8 mouse cellular contexts compared by ENCODE assay signal in genomic region chr19:34879624-34880023, GRCm38 (mm10). TPM values are rescaled to one million over a fixed set of nuclear protein-coding genes. Genes with fewer than 3 reads are reported as not detected.
DNase-seq lines count a peak whose midpoint lies in the region; ATAC-seq and TF ChIP-seq lines count a peak whose summit lies in the region.

No protein-coding gene starts in this region.

- WGBS in lung, postnatal 0 days: 17% methylated on average over 6 of the region's 6 CpGs
- 18% methylated on average over 6 of the region's 6 CpGs for WGBS in forebrain, embryonic 14.5 days
- 24% methylated on average over 6 of the region's 6 CpGs for WGBS in limb, embryonic 12.5 days

- peak overlapping the region; percentile 97 for H3K27ac ChIP-seq in lung, postnatal 0 days (ENCODE audit: low read length)
- peak overlapping the region; percentile 98 for H3K27ac ChIP-seq in forebrain, embryonic 14.5 days (ENCODE audit: low read depth, low read length)
- H3K27ac ChIP-seq in limb, embryonic 12.5 days: peak overlapping the region; percentile 99

- H3K4me3 ChIP-seq in lung, postnatal 0 days (ENCODE audit: low read depth, low read length): peak overlapping the region; percentile 93
- H3K4me3 ChIP-seq in forebrain, embryonic 14.5 days (ENCODE audit: low read depth, low read length): peak overlapping the region; percentile 91
- peak overlapping the region; percentile 92 for H3K4me3 ChIP-seq in limb, embryonic 12.5 days (replicated peaks)

- no peak for TF ChIP-seq CTCF in lung, postnatal 0 days (IDR thresholded peaks at IDR 0.05)

- H3K36me3 ChIP-seq in lung, postnatal 0 days (ENCODE audit: insufficient read depth, low read length): no peaks in the 10 kb centered on the region
- H3K36me3 ChIP-seq in forebrain, embryonic 14.5 days (ENCODE audit: control insufficient read depth, insufficient read depth, low read length): no peaks in the 10 kb centered on the region
- H3K36me3 ChIP-seq in limb, embryonic 12.5 days: no peaks in the 10 kb centered on the region
- H3K36me3 ChIP-seq in splenic B cell, adult 2 months (ENCODE audit: control insufficient read depth, insufficient read depth, low read length, poor library complexity, severe bottlenecking): no peaks in the 10 kb centered on the region

- no peak for ATAC-seq in lung, postnatal 0 days
- ATAC-seq in forebrain, embryonic 14.5 days: no peak
- no peak for ATAC-seq in limb, embryonic 12.5 days (ENCODE audit: insufficient number of reproducible peaks, insufficient read depth, low FRiP score, low TSS enrichment, low read depth)

- DNase-seq in lung, postnatal 0 days (ENCODE audit: low spot score): no peak
- no peak for DNase-seq in lung, postnatal 36 days
- no peak for DNase-seq in forebrain, embryonic 14.5 days (ENCODE audit: low spot score)
- peak; percentile 15 for DNase-seq in splenic B cell, adult 2 months (ENCODE audit: low read depth, low spot score)
- DNase-seq in urinary bladder, postnatal 25 days (ENCODE audit: low spot score): no peak
- DNase-seq in kidney, adult 18-20 months: no peak
- DNase-seq in spleen, postnatal 4 days (ENCODE audit: low spot score in 2 of 2): no peak

- H3K27me3 ChIP-seq in lung, postnatal 0 days (replicated peaks; ENCODE audit: insufficient read depth, low read length): no peaks in the 10 kb centered on the region
- no peaks in the 10 kb centered on the region for H3K27me3 ChIP-seq in forebrain, embryonic 14.5 days (replicated peaks; ENCODE audit: control insufficient read depth, insufficient read depth, low read length)
- H3K27me3 ChIP-seq in limb, embryonic 12.5 days: no peaks in the 10 kb centered on the region
- H3K27me3 ChIP-seq in splenic B cell, adult 2 months (ENCODE audit: control insufficient read depth, insufficient read depth, low read length, poor library complexity, severe bottlenecking): no peaks in the 10 kb centered on the region

- no peak for TF ChIP-seq EP300 in lung, postnatal 0 days (IDR thresholded peaks at IDR 0.05)

- peak overlapping the region; percentile 91 for H3K4me2 ChIP-seq in lung, postnatal 0 days (replicated peaks; ENCODE audit: low read depth, low read length)
- peak overlapping the region; percentile 79 for H3K4me2 ChIP-seq in forebrain, embryonic 14.5 days (ENCODE audit: low read length)
- H3K4me2 ChIP-seq in limb, embryonic 12.5 days: peak overlapping the region; percentile 63

- peak overlapping the region; percentile 69 for H3K9ac ChIP-seq in lung, postnatal 0 days (replicated peaks; ENCODE audit: low read depth)
- H3K9ac ChIP-seq in forebrain, embryonic 14.5 days (ENCODE audit: low read length): peak overlapping the region; percentile 97
- peak overlapping the region; percentile 96; the same call in 1 of the 2 replicates for H3K9ac ChIP-seq in limb, embryonic 12.5 days (replicated peaks)

- H3K4me1 ChIP-seq in lung, postnatal 0 days (ENCODE audit: insufficient read depth, low read depth, low read length): 0 out of 2 replicates have a peak, but pooled peaks cover 4% of the 10 kb centered on the region
- H3K4me1 ChIP-seq in forebrain, embryonic 14.5 days (ENCODE audit: control insufficient read depth, insufficient read depth, low read length): peaks cover 2% of the 10 kb centered on the region; the same call in 1 of the 2 replicates
- H3K4me1 ChIP-seq in limb, embryonic 12.5 days (replicated peaks): peaks cover 6% of the 10 kb centered on the region

- no peaks in the 10 kb centered on the region for H3K9me3 ChIP-seq in lung, postnatal 0 days (ENCODE audit: low read length)
- no peaks in the 10 kb centered on the region for H3K9me3 ChIP-seq in forebrain, embryonic 14.5 days (replicated peaks; ENCODE audit: control insufficient read depth, low read length)
- no peaks in the 10 kb centered on the region for H3K9me3 ChIP-seq in limb, embryonic 12.5 days

RNA-seq across cellular contexts. Expression of gene Pank1, which starts 0.4 kb away (rescaled TPM):
- 5.6 and 8.1 TPM in 2 replicates for polyA plus RNA-seq in lung, postnatal 0 days (2015; fragmentation: Nextera tagmentation; extraction: Ambion mirVana)
- polyA plus RNA-seq in forebrain, embryonic 14.5 days (2014; fragmentation: Nextera tagmentation; extraction: Ambion mirVana): 6.1 and 7.0 TPM in 2 replicates
- 8.4 and 9.4 TPM in 2 replicates for polyA plus RNA-seq in limb, embryonic 12.5 days (2016; fragmentation: Nextera tagmentation; extraction: Ambion mirVana)

RNA-seq across cellular contexts. Expression of gene Kif20b, which starts 42.5 kb away (rescaled TPM):
- 4.2 and 7.8 TPM in 2 replicates for polyA plus RNA-seq in lung, postnatal 0 days (2015; fragmentation: Nextera tagmentation; extraction: Ambion mirVana)
- 30.8 and 32.9 TPM in 2 replicates for polyA plus RNA-seq in forebrain, embryonic 14.5 days (2014; fragmentation: Nextera tagmentation; extraction: Ambion mirVana)
- polyA plus RNA-seq in limb, embryonic 12.5 days (2016; fragmentation: Nextera tagmentation; extraction: Ambion mirVana): 81.9 and 83.2 TPM in 2 replicates
